Mouse (Mus musculus) embryonic fibroblast, embryonic 13.5 days (primary cell): ENCODE measurements around the gene Smarcd3. TPM values are rescaled to one million over a fixed set of nuclear protein-coding genes. Genes with fewer than 3 reads are reported as not detected.
A peak's percentile ranks its signal among the peaks of the same experiment; 100 is the strongest.

Experiments
- H3K27ac ChIP-seq: 2 replicates; pipeline ENCODE4 v1.5.1; 2012; ENCODE audit warnings: low read length, control low read depth, inconsistent platforms; ENCODE audit not compliant: insufficient read depth
- H3K4me1 ChIP-seq: 2 replicates; pipeline ENCODE4 v1.6.1; 2011; ENCODE audit warnings: low read length; ENCODE audit not compliant: control insufficient read depth, insufficient read depth
- H3K4me3 ChIP-seq: 2 replicates; pipeline ENCODE4 v1.5.1; 2011; ENCODE audit warnings: mild to moderate bottlenecking, control low read depth, low read length; ENCODE audit not compliant: insufficient read depth
- CTCF ChIP-seq: IDR thresholded peaks from 2 replicates; pipeline ENCODE4 v1.5.1; 2011; ENCODE audit warnings: mild to moderate bottlenecking, control low read depth, low read length, moderate library complexity, borderline replicate concordance; ENCODE audit not compliant: insufficient read depth
- POLR2A ChIP-seq: IDR thresholded peaks from 2 replicates; pipeline ENCODE4 v1.6.1; 2011; ENCODE audit warnings: low read depth, mild to moderate bottlenecking, control low read depth, low read length, moderate library complexity
- polyA plus RNA-seq: library from polyadenylated mRNA; stranded (reverse); fragments of >200 nt; gene quantifications from 2 replicates; pipeline ENCODE4 v1.2.4, GENCODE M21; 2011; ENCODE audit warnings: low read depth; ENCODE audit not compliant: missing spikeins, insufficient read length

The Smarcd3 gene
- polyA plus RNA-seq, 1 experiment: 27.8 TPM

DNA sequence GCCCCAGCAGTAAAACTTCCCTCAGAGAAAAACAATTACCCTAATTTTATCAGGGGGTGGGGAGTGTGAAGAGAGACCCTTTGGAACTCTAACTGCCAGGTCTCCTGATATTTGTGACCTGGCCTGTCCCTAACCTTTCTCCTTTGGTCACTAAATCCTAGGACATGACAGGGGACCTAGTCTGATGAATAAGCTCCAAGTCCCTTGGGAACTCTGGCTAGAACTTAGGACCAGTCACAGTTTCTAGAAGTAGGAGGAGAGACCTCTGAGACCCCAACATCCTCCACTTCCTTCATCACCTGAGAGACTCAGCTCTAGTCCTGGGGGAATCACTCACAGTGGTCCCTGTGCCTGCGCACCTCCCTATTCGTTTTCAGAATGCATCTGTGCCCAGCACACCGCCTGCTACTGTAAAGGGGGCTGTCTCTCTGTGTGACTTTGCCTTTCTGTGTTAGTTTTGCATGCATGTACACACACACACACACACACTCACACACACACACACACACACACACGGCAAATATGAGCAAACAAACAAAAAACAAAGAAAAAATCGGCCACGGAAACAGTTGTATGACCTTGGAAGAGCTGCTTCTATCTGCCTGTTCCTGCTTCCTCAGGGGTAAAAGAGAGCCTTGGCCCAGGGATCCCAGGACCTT is 18.8 kb downstream of the Smarcd3 start:
- TF ChIP-seq CTCF (no peak), POLR2A (no peak)
- H3K4me3 ChIP-seq: peak overlapping the region; percentile 56
- H3K27ac ChIP-seq: peak overlapping the region; percentile 20; the same call in 1 of the 2 replicates
- peaks cover 5% of the 10 kb centered on the region; the same call in 1 of the 2 replicates for H3K4me1 ChIP-seq

DNA sequence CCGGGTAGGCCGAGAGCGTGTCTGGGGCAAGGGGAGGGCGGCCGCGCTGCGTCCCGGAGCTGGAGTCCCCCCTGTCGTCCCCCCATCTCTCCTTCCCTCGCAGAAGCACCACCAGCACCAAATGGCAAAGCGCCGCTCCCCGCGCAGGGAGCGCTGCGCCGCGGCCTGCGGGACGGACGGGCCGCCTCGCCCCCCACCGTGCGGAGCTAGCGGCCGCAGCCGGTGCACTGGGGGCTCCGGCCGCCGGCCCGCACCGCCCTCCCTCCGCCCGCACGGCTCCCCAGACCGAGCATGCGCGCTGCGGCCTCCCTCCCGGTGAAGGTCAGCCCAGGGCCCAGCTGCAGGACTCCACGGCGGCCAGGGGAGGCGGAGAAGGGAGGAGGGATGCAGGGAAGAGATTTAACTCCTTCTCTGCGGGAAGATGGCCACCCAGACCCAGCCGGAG is 19.5 kb downstream of the Smarcd3 start:
- TF ChIP-seq POLR2A (peak; percentile 55), CTCF (no peak)
- H3K4me3 ChIP-seq: peak overlapping the region; percentile 56
- H3K27ac ChIP-seq: peak overlapping the region; percentile 48
- H3K4me1 ChIP-seq: peaks cover 5% of the 10 kb centered on the region; the same call in 1 of the 2 replicates

DNA sequence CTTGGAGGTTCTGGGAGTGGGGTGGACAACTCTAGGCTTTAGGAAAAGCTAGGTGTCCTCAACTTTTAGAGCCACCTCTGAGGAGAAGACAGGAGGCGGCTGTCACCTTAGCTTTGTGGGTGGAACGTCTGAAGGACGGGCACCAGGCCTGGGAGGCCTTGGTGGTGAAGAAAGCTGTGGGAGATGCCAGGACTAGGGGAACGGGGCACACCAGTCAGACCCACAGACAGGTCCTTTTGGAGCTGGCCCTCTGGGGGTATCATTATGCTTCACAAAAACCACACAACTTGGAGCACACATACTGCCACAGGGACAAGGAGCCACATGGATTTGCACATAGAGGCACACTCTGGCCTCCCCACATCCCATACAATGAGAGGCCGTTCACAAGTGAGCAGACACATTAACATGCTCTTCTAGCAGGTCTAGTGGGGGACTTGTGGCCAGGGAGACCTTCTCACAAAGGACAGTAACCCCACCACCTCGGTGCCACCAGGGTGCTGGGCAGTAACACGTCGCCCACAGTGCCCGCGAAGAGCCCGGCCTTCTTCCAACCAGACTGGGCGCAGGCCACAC is 20.0 kb downstream of the Smarcd3 start:
- peak overlapping the region; percentile 48 for H3K27ac ChIP-seq
- TF ChIP-seq CTCF (no peak), POLR2A (peak; percentile 9; the same call in 1 of the 2 replicates)
- peaks cover 5% of the 10 kb centered on the region; the same call in 1 of the 2 replicates for H3K4me1 ChIP-seq
- H3K4me3 ChIP-seq: peak overlapping the region; percentile 56

- Histone ChIP-seq H3K4me3 (no peak overlapping the region), H3K27ac (0 out of 2 replicates have a peak overlapping the region, but pooled peaks have one; percentile 12), H3K4me1 (peaks cover 5% of the 10 kb centered on the region; the same call in 1 of the 2 replicates)
- TF ChIP-seq POLR2A (0 out of 2 replicates have a peak, but pooled peaks have one; percentile 8), CTCF (no peak)
Observed at GRCm38 (mm10) chr5:24603431-24604010, 20.7 kb downstream of the Smarcd3 start.

- peak overlapping the region; percentile 32 for H3K4me3 ChIP-seq
- no peak for TF ChIP-seq CTCF
- peak; percentile 93 for TF ChIP-seq POLR2A
- peak overlapping the region; percentile 93 for H3K27ac ChIP-seq
- peaks cover 5% of the 10 kb centered on the region; the same call in 1 of the 2 replicates for H3K4me1 ChIP-seq
Observed at GRCm38 (mm10) chr5:24602751-24603343, 21.4 kb downstream of the Smarcd3 start.

DNA sequence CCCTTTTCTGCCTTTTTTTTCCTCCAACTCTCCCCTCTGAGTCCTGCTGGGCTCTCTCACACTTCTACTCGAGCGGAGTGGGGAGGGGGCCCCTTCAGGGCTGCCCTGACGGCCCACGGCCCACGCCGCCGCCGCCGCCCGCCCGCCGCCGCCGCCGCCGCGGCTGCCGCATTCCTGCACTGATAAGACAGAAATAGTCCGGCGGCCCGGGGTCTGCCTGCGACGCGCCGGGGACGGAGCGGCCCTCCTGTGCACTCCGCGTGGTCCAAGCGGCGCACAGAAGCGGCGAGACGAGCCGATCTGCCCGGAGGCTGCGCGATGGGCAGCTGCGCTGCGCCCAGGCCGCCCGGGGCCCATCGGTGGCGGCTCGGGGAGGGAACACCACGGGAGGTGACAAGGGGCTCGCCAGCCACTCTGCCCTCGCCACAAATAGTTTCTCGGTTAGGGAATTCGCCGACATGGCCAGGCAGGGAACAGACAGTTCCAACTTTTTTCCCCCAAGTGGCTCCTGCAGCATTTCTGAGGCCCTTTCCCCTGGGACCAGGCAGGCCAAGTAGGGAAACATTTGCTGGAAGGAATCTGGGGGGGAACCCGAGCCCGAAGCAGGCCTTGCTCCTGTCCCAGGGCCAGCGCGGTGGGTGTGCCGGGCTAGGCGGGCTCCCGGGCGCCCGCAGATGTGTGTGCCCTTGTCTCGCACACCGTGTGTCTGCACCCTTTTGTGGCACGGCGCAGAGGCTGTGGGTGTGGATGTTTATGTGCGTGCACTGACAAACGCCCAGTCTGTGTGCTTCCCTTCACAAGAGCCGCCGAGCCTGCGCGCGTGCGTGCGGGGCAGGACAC is 22.1 kb downstream of the Smarcd3 start:
- H3K27ac ChIP-seq: peak overlapping the region; percentile 93

DNA sequence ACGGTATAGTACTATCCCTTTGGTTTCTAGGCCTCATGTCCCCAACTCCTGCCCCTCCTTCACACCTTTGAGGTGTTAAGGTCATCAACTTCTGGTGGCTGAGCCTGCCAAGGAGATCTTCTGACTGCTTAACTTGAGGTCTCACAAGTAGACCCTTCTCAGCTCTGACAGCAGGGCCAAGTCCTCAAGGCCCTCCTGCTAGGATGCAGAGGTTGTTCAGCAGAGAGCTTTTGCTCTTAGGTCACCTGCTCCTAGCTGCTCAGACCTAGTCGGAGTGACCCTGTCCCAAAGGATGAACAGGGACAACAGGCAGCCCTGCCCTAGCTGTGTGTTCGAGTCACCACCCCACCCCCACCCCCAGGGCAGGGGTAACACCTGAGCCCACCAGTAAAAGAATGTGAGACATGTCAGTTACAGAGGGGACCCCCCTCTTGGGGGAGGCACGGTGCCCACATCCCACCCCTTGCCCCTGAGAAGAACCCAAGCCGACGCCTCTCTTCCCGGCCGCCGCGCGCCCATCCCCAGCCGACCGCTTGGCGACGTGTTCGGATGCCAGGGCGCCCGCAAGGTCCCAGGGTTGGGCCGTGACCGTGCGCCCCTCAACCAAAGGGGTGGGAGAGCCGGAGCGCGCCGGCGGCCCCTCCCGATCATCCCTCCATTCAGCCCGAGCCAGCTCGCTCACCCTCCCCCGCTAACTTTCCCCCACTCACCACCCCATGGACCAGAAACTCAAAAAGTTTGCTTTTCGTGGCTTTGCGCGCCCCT is 23.0 kb downstream of the Smarcd3 start:
- no peak for TF ChIP-seq POLR2A
- TF ChIP-seq CTCF: no peak
- Histone ChIP-seq H3K4me1 (peaks cover 5% of the 10 kb centered on the region; the same call in 1 of the 2 replicates), H3K4me3 (peak overlapping the region; percentile 66), H3K27ac (peak overlapping the region; percentile 93)

More for the DNA sequence above, 22.1 kb downstream of the Smarcd3 start:
- TF ChIP-seq CTCF (no peak), POLR2A (peak; percentile 89; the same call in 1 of the 2 replicates)
- peak overlapping the region; percentile 66 for H3K4me3 ChIP-seq
- H3K4me1 ChIP-seq: peaks cover 5% of the 10 kb centered on the region; the same call in 1 of the 2 replicates

DNA sequence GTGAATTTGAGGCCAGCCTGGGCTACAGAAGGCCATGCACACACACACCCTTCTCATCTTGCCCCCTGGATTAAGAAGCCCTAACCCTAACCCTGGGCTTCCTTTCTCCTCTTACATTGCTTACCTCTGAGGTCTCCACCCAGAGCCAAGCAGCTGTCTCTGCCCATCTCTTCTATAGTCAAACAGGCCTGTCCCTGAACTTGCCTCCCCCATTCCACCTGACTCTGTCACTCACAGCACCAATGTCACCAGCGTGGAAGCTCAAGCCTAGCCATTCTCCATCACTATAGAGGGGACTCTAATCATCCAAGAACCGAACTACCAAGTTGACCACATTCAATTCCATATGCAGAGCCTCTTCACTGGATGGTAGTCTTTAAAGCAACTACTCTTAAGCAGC is 24.0 kb downstream of the Smarcd3 start:
- Histone ChIP-seq H3K4me1 (no peaks in the 10 kb centered on the region), H3K27ac (no peak overlapping the region), H3K4me3 (no peak overlapping the region)
- no peak for TF ChIP-seq CTCF
- no peak for TF ChIP-seq POLR2A

GRCm38 (mm10) chr5:24599137-24599536 is 25.1 kb downstream of the Smarcd3 start:
- TF ChIP-seq POLR2A (no peak), CTCF (no peak)
- Histone ChIP-seq H3K4me1 (no peaks in the 10 kb centered on the region), H3K4me3 (no peak overlapping the region), H3K27ac (no peak overlapping the region)
